Mouse (Mus musculus) erythroid progenitor cell, adult 5-6 weeks (primary cell): Measurements from ENCODE around the gene Islr. TPM values are rescaled to one million over a fixed set of nuclear protein-coding genes. Genes with fewer than 3 reads are reported as not detected.

Experiments used
- ATAC-seq: replicated peaks from 2 replicates; pipeline ENCODE4 v1.8.0; 2016; ENCODE audit warnings: moderate number of reproducible peaks, mild to moderate bottlenecking, moderate TSS enrichment, inconsistent platforms; ENCODE audit not compliant: poor library complexity, low FRiP score, severe bottlenecking
- total RNA-seq, 2 experiments: library from RNA; stranded (forward) in 1 of 2; stranded (reverse) in 1 of 2; fragments of 150-400 nt in 1 of 2; fragments of 186-747, 209-891 nt in 1 of 2; gene quantifications; 2 replicates each; pipeline versions ENCODE4 v1.2.3 to v1.2.4; 2015 to 2017; ENCODE audit warnings: low replicate concordance in 2 of 2

Gene Islr
- total RNA-seq, 2 experiments from 2014 or later, result 0.30 TPM; not detected in 1

- no peak for ATAC-seq
These were observed 79.0 kb downstream of the Islr start for GRCm38 (mm10) chr9:58125085-58125484.

- ATAC-seq, result no peak
These were observed 85.4 kb downstream of the Islr start, which contains the start of gene Ccdc33 for GRCm38 (mm10) chr9:58118671-58119070. Gene Ccdc33, minus strand, starts transcription at chr9:58118823.

GRCm38 (mm10) chr9:58116024-58116651, 88.0 kb downstream of the Islr start:
- ATAC-seq, result no peak

GRCm38 (mm10) chr9:58115297-58115925, 88.7 kb downstream of the Islr start:
- ATAC-seq, result no peak

- no peak for ATAC-seq
These were observed 90.1 kb downstream of the Islr start for GRCm38 (mm10) chr9:58114019-58114418.

GRCm38 (mm10) chr9:58113279-58113884, 90.7 kb downstream of the Islr start:
- no peak for ATAC-seq

GRCm38 (mm10) chr9:58112866-58113278, 91.2 kb downstream of the Islr start:
- ATAC-seq, result no peak

- ATAC-seq, result no peak
These were observed 91.8 kb downstream of the Islr start for GRCm38 (mm10) chr9:58112321-58112751.

- ATAC-seq, result no peak
These were observed 92.7 kb downstream of the Islr start for GRCm38 (mm10) chr9:58111431-58111830.

GRCm38 (mm10) chr9:58110787-58111186, 93.3 kb downstream of the Islr start:
- ATAC-seq, result no peak

GRCm38 (mm10) chr9:58107494-58107893, 96.6 kb downstream of the Islr start:
- no peak for ATAC-seq

Other genes with a start within 250 kb of the Islr start
- gene Cyp11a1, start 197.9 kb downstream of the Islr start, total RNA-seq (2015; ENCODE audit: low replicate concordance), result 5.0 TPM in 1 of 2 replicates, not detected in the other
- 1.3 TPM in 1 of 2 replicates, not detected in the other for gene Cyp11a1, start 197.9 kb downstream of the Islr start, total RNA-seq (2017; ENCODE audit: low replicate concordance)
- gene Stra6, start 140.5 kb downstream of the Islr start, total RNA-seq (2015; ENCODE audit: low replicate concordance), result not detected in 2 replicates
- gene Stra6, start 140.5 kb downstream of the Islr start, total RNA-seq (2017; ENCODE audit: low replicate concordance), result not detected in 2 replicates
- not detected in 2 replicates for gene Ccdc33, start 85.5 kb downstream of the Islr start, total RNA-seq (2015; ENCODE audit: low replicate concordance)
- not detected in 2 replicates for gene Ccdc33, start 85.5 kb downstream of the Islr start, total RNA-seq (2017; ENCODE audit: low replicate concordance)
- 0.42 TPM in 1 of 2 replicates, not detected in the other for gene Islr2, start within 50 bp of the Islr start, total RNA-seq (2015; ENCODE audit: low replicate concordance)
- gene Islr2, start within 50 bp of the Islr start, total RNA-seq (2017; ENCODE audit: low replicate concordance), result 0.23 TPM in 1 of 2 replicates, not detected in the other
- gene Pml, start 45.5 kb upstream of the Islr start, total RNA-seq (2015; ENCODE audit: low replicate concordance), result 226 and 252 TPM in 2 replicates
- gene Pml, start 45.5 kb upstream of the Islr start, total RNA-seq (2017; ENCODE audit: low replicate concordance), result 113 and 157 TPM in 2 replicates
- gene Stoml1, start 48.9 kb upstream of the Islr start, total RNA-seq (2015; ENCODE audit: low replicate concordance), result 5.0 TPM in 1 of 2 replicates, not detected in the other
- gene Stoml1, start 48.9 kb upstream of the Islr start, total RNA-seq (2017; ENCODE audit: low replicate concordance), result 1.9 and 3.2 TPM in 2 replicates
- not detected in 2 replicates for gene Loxl1, start 108.9 kb upstream of the Islr start, total RNA-seq (2015; ENCODE audit: low replicate concordance)
- 0.08 TPM in 1 of 2 replicates, not detected in the other for gene Loxl1, start 108.9 kb upstream of the Islr start, total RNA-seq (2017; ENCODE audit: low replicate concordance)
- gene Tbc1d21, start 166.1 kb upstream of the Islr start, total RNA-seq (2015; ENCODE audit: low replicate concordance), result not detected in 2 replicates
- gene Tbc1d21, start 166.1 kb upstream of the Islr start, total RNA-seq (2017; ENCODE audit: low replicate concordance), result not detected in 2 replicates